Mouse (Mus musculus) gastrocnemius, adult 2 months (tissue): Measurements from ENCODE around the gene Gramd1a. TPM values are rescaled to one million over a fixed set of nuclear protein-coding genes. Genes with fewer than 3 reads are reported as not detected.

Experiments
- DNase-seq: peaks from one replicate; pipeline ENCODE4 v3.0.0; 2022
- H3K27ac ChIP-seq: fragments of 200-600 bp; 2 replicates; pipeline ENCODE4 v1.8.1; 2022; ENCODE audit warnings: mild to moderate bottlenecking
- H3K4me3 ChIP-seq: fragments of 200-600 bp; 2 replicates; pipeline ENCODE4 v1.8.1; 2022; ENCODE audit warnings: mild to moderate bottlenecking, moderate library complexity
- CTCF ChIP-seq: fragments of 200-600 bp; IDR thresholded peaks from 2 replicates; pipeline ENCODE4 v1.8.1; 2022; ENCODE audit warnings: antibody characterized with exemption, mild to moderate bottlenecking, moderate library complexity
- intact Hi-C: fragments of 180-260 bp; cut with DNase I; formaldehyde crosslinking; loops from one replicate; pipeline ENCODE4 v1.15.1; 2025
- total RNA-seq, 2 experiments: library from RNA; stranded (reverse); gene quantifications; 2 replicates each; pipeline ENCODE4 v1.2.3; 2021

The Gramd1a gene
- total RNA-seq, 2 experiments from 2014 or later = 47.2 to 61.7 TPM

GRCm38 (mm10) chr7:31149271-31149670 lies 6.4 kb downstream of the Gramd1a start:
- DNase-seq = no peak
- peak overlapping the region; percentile 95 for H3K27ac ChIP-seq
- intact Hi-C loops = no loop called here
- no peak for TF ChIP-seq CTCF
- H3K4me3 ChIP-seq = peak overlapping the region; percentile 96

DNA sequence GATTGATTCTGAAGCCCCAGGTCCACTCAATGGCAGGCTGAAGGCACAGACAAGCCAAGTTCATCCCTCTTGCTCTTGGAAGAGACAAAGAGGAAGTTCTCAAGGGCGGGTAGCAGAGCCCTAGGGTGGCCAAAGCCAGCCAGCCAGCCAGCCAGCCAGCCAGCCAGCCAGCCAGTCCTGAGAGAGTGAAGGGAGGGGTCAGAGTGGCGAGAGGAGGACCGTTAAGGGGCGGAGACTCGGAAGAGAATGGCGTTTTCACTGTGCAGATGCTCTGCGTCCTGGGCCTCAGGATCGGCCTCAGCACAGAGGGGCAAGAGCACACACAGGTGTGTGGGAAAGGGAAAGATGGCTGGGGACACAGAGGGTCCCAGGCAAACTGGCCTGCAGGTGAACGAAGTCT lies 6.9 kb downstream of the Gramd1a start:
- no peak for TF ChIP-seq CTCF
- Histone ChIP-seq H3K27ac (peak overlapping the region; percentile 95), H3K4me3 (peak overlapping the region; percentile 96)
- DNase-seq = peak; percentile 87
- intact Hi-C loops = no loop called here

GRCm38 (mm10) chr7:31148086-31148485 lies 7.6 kb downstream of the Gramd1a start:
- peak overlapping the region; percentile 95 for H3K27ac ChIP-seq
- peak overlapping the region; percentile 96 for H3K4me3 ChIP-seq
- TF ChIP-seq CTCF = no peak
- no peak for DNase-seq
- intact Hi-C loops = no loop called here

GRCm38 (mm10) chr7:31145596-31146160 lies 10.0 kb downstream of the Gramd1a start:
- intact Hi-C loops = no loop called here
- Histone ChIP-seq H3K27ac (peak overlapping the region; percentile 20; the same call in 1 of the 2 replicates), H3K4me3 (no peak overlapping the region)
- DNase-seq = no peak
- TF ChIP-seq CTCF = no peak

DNA sequence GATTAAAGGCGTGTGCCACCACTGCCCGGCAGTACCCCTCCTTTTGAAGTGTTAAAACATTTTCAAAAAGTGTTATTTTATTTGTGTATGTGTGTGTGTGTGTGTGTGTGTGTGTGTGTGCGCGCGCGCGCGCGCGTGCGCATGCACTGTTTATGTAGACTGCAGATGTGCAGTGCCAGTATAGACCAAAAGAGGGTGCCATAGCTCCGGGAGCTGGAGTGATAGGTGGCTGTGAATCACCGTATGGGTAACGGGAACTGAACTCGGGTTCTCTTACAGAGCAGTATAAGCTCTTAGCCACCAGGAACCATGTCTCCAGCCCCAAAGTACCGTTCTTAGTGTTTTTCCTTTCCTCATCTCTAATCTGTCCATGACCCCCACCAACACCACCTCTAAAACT lies 10.8 kb downstream of the Gramd1a start:
- DNase-seq = no peak
- intact Hi-C loops = no loop called here
- Histone ChIP-seq H3K4me3 (no peak overlapping the region), H3K27ac (no peak overlapping the region)
- peak; percentile 42 for TF ChIP-seq CTCF

GRCm38 (mm10) chr7:31140941-31141340 lies 14.8 kb downstream of the Gramd1a start:
- DNase-seq = peak; percentile 13
- intact Hi-C loops = loop anchor here (2.0 kb wide), 1 partner anchor 32 kb away; no protein-coding TSS in a partner anchor
- no peak for TF ChIP-seq CTCF
- no peak overlapping the region for H3K27ac ChIP-seq
- H3K4me3 ChIP-seq = no peak overlapping the region

GRCm38 (mm10) chr7:31140302-31140701 lies 15.4 kb downstream of the Gramd1a start:
- TF ChIP-seq CTCF = no peak
- Histone ChIP-seq H3K4me3 (no peak overlapping the region), H3K27ac (no peak overlapping the region)
- intact Hi-C loops = loop anchor here (2.0 kb wide), 1 partner anchor 32 kb away; no protein-coding TSS in a partner anchor
- no peak for DNase-seq

GRCm38 (mm10) chr7:31139765-31140164 lies 15.9 kb downstream of the Gramd1a start:
- no peak overlapping the region for H3K4me3 ChIP-seq
- intact Hi-C loops = loop anchor here (2.0 kb wide), 1 partner anchor 33 kb away; no protein-coding TSS in a partner anchor
- peak; percentile 78 for DNase-seq
- H3K27ac ChIP-seq = no peak overlapping the region
- TF ChIP-seq CTCF = peak; percentile 91

GRCm38 (mm10) chr7:31135717-31136116 lies 20.0 kb downstream of the Gramd1a start:
- no peak for DNase-seq
- no peak overlapping the region for H3K4me3 ChIP-seq
- no peak overlapping the region for H3K27ac ChIP-seq
- intact Hi-C loops = no loop called here
- TF ChIP-seq CTCF = no peak

GRCm38 (mm10) chr7:31131866-31132265 lies 23.8 kb downstream of the Gramd1a start:
- TF ChIP-seq CTCF = no peak
- intact Hi-C loops = loop anchor here (2.0 kb wide), 2 partner anchors 23 to 41 kb away; partner anchors contain the start of gene Gramd1a
- Histone ChIP-seq H3K27ac (peak overlapping the region; percentile 53), H3K4me3 (no peak overlapping the region)
- peak; percentile 24 for DNase-seq

- peak; percentile 91 for TF ChIP-seq CTCF
- Histone ChIP-seq H3K4me3 (no peak overlapping the region), H3K27ac (peak overlapping the region; percentile 53)
- DNase-seq = peak; percentile 63
- intact Hi-C loops = loop anchor here (2.0 kb wide), 2 partner anchors 24 to 42 kb away; partner anchors contain the start of gene Gramd1a
Measured at GRCm38 (mm10) chr7:31130841-31131240, 24.9 kb downstream of the Gramd1a start.

DNA sequence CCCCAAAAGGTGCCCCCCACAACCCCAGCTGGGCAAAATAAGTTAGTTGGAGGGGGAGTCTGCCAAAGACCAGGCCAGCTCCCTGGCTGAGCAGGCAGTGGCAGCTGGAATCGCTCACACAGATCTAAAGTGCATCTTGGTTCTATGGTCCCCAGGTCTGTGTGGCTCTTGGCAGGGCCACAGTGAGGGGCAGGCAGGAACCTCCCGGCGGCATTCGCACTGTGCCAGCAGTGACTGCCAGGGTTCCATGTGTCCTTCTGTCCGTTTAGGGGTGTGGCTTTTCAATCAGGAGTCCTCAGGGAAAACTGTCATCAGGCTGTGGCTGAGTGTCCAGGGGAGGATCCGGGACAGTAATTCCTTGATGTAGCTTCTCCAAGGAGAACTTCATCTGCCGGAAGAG lies 25.5 kb downstream of the Gramd1a start:
- DNase-seq = no peak
- H3K4me3 ChIP-seq = no peak overlapping the region
- no peak overlapping the region for H3K27ac ChIP-seq
- intact Hi-C loops = loop anchor here (2.0 kb wide), 2 partner anchors 25 to 43 kb away; partner anchors contain the start of gene Gramd1a
- no peak for TF ChIP-seq CTCF

DNA sequence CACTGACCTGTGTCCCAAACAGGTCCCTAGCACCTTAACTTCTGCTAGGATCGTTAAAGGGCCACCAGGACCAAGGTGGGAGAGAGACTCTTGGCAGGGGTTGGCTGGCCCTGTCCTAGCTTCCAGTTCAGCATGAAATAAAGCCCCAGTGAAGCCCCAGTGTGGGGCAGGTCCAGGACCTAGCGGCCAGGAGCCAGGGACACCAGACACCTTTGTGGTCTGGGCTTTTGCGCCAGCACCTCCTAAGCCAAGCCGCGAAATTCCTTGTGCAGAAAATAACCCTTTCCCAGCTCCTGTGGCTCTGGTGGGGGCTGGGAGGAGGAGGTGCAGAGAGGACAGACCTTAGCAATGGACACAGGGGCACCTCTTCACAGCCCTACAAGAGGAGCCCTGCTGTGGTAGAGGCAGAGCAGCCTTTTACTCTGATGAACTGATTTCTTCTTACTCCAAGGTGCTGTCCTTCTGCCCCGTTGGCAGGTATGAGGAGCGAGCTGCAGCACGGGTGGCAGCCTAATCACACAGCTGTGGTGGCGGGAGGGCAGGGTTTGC lies 27.5 kb downstream of the Gramd1a start:
- DNase-seq = peak; percentile 82
- H3K27ac ChIP-seq = peak overlapping the region; percentile 99
- intact Hi-C loops = no loop called here
- H3K4me3 ChIP-seq = peak overlapping the region; percentile 91
- no peak for TF ChIP-seq CTCF
